Mouse (Mus musculus) adrenal gland (tissue): Measurements from ENCODE around the gene Lcmt2.

Experiments used
- intact Hi-C: fragments of 180-260 bp; cut with DNase I; formaldehyde crosslinking; loops from one replicate; pipeline ENCODE4 v1.15.1; 2025

Lcmt2 gene

DNA sequence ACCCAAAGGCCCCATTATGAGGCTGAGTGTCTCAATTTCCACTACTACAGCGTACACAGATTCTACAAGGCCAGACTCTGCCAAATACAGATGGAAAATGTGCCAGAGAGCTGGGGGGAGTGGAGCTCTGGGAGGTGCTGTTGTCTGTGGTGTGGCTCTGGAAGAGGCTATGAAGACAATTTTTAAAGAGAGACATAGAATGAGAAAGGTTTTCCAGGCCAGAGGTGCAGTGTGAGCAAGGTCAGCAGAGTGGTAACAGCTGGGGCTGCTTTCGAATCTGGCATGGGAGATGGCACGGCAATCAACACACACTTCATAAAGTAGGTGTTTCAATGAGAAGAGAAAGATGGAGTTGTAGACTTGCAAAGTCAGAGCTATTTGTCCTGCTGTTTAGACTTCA, 21.2 kb downstream of the Lcmt2 start:
- intact Hi-C loops, result no loop called here

DNA sequence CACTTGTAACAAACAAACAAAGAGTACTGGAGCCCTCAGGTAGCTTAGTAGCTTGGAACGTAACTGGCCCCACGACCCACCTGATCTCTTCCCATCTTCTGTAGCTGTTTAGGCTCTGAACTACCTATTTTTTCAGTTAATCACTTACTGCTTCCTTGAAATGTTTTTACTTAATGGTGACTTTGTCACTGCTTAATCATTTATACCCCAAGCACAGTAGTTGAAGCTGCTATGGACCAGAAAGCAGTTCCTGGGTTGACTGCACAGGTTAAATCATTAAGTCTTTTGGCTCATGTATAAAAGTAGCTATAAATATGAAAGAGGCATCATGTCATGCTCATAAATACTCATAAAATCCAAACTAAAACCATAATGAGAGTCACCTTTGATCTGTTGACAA, 25.0 kb downstream of the Lcmt2 start:
- intact Hi-C loops, result no loop called here

- intact Hi-C loops, result no loop called here
These were observed 30.8 kb downstream of the Lcmt2 start, which contains the start of gene Tgm7 for GRCm38 (mm10) chr2:121109695-121110094. Gene Tgm7 (minus strand): TSS chr2:121109795.

- intact Hi-C loops, result no loop called here
These were observed 34.5 kb downstream of the Lcmt2 start for GRCm38 (mm10) chr2:121105940-121106339.

GRCm38 (mm10) chr2:121102051-121102450, 38.4 kb downstream of the Lcmt2 start:
- intact Hi-C loops, result loop anchor here (1.0 kb wide), 1 partner anchor 61 kb away; no protein-coding TSS in a partner anchor

GRCm38 (mm10) chr2:121089751-121090150, 50.7 kb downstream of the Lcmt2 start:
- intact Hi-C loops, result no loop called here

DNA sequence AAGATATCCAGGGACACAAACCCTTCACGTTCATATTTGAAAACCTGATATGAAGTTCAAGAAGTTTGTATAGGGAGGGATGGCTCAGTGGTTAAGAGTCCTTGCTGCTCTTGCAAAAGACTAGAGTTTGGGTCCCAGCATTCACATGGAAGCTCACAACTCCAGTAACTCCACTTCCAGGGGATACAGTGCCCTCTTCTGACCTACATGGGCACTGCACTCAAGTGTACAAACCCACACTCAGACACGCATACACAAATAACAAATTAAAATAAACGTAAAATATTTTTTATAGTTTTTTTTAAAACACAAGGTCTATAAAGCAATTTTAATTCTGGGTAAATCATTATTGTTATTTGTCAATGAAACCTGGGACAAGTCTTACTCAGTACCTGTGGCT, 51.9 kb downstream of the Lcmt2 start:
- intact Hi-C loops, result no loop called here

GRCm38 (mm10) chr2:121085480-121086185, 54.8 kb downstream of the Lcmt2 start, which contains the start of gene Tgm5:
Gene Tgm5 (minus strand): TSS chr2:121085841.
- intact Hi-C loops, result no loop called here

DNA sequence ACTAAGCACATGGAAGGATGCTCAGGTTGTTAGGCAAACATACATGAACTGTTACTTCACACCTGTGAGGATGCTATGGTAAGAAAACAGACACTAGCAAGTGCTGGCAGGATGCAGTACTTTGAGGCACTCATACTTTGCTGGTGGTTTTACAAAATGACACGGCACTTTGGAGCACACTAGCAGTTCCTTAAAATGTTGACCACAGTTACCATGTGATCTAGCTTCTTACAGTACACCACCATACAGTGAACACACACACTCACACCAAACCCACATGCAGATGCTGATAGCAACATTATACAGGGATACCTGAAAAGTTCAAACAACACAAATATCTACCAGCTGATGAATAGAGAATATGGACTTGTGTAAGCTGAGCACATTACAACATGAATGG, 57.8 kb downstream of the Lcmt2 start:
- intact Hi-C loops, result no loop called here
